Mouse (Mus musculus): Measurements from ENCODE around the gene Lelp1.

GRCm38 (mm10) chr3:92153322-92153721 is 10.8 kb upstream of the Lelp1 start:
- no peak for TF ChIP-seq POLR2A (IDR thresholded peaks at IDR 0.05; ENCODE audit: borderline replicate concordance, insufficient read depth, low read length)
- TF ChIP-seq CTCF (IDR thresholded peaks at IDR 0.05; ENCODE audit: borderline replicate concordance, insufficient read depth, low read depth, low read length): no peak

Data from cerebellum, adult 2 months (tissue).